Mouse (Mus musculus): Measurements from ENCODE around the gene Rnf115. TPM values are rescaled to one million over a fixed set of nuclear protein-coding genes. Genes with fewer than 3 reads are reported as not detected.

Gene Rnf115
- polyA plus RNA-seq, 1 experiment from 2014 or later: 40.4 TPM

GRCm38 (mm10) chr3:96828308-96828864 is 100.9 kb downstream of the Rnf115 start:
- H3K9me3 ChIP-seq: no peaks in the 10 kb centered on the region
- H3K36me3 ChIP-seq: no peaks in the 10 kb centered on the region
- ATAC-seq (ENCODE audit: insufficient read depth, low FRiP score, low read depth): no peak
- WGBS: 37% methylated on average over 15 of the region's 15 CpGs
- no peak overlapping the region for H3K27ac ChIP-seq
- no peaks in the 10 kb centered on the region for H3K4me1 ChIP-seq
- H3K27me3 ChIP-seq (replicated peaks): no peaks in the 10 kb centered on the region
- H3K9ac ChIP-seq: no peak overlapping the region
- peak overlapping the region; percentile 10; the same call in 1 of the 2 replicates for H3K4me2 ChIP-seq
- no peak overlapping the region for H3K4me3 ChIP-seq (replicated peaks)

- H3K4me1 ChIP-seq: no peaks in the 10 kb centered on the region
- ATAC-seq (ENCODE audit: insufficient read depth, low FRiP score, low read depth): no peak
- no peak within 1 kb of the TSS for H3K9ac ChIP-seq
- H3K4me3 ChIP-seq (replicated peaks): no peak within 1 kb of the TSS
- H3K36me3 ChIP-seq: no peaks in the 10 kb centered on the region
- no peak within 1 kb of the TSS for H3K27ac ChIP-seq
- H3K9me3 ChIP-seq: no peaks in the 10 kb centered on the region
- no peaks in the 10 kb centered on the region for H3K27me3 ChIP-seq (replicated peaks)
- WGBS: 80% methylated on average over 1 of the region's 1 CpGs
- peak within 1 kb of the TSS; percentile 10; the same call in 1 of the 2 replicates for H3K4me2 ChIP-seq
These were observed 101.5 kb downstream of the Rnf115 start, which contains the start of the genes Pdzk1 and Cd160 for GRCm38 (mm10) chr3:96828984-96829383. TSS of gene Pdzk1 (plus strand) at chr3:96829284. TSS of gene Cd160 (minus strand) at chr3:96829351.

- Histone ChIP-seq H3K4me3 (replicated peaks) (no peak overlapping the region), H3K36me3 (no peaks in the 10 kb centered on the region)
These were observed 102.4 kb downstream of the Rnf115 start for GRCm38 (mm10) chr3:96829856-96830255.

GRCm38 (mm10) chr3:96832930-96833329 is 105.5 kb downstream of the Rnf115 start:
- Histone ChIP-seq H3K4me1 (no peaks in the 10 kb centered on the region), H3K36me3 (no peaks in the 10 kb centered on the region), H3K27me3 (replicated peaks) (no peaks in the 10 kb centered on the region), H3K4me3 (replicated peaks) (no peak overlapping the region), H3K9me3 (no peaks in the 10 kb centered on the region), H3K9ac (no peak overlapping the region), H3K4me2 (no peak overlapping the region), H3K27ac (no peak overlapping the region)
- 50% methylated on average over 5 of the region's 5 CpGs for whole genome bisulfite sequencing
- ATAC-seq (ENCODE audit: insufficient read depth, low FRiP score, low read depth): no peak

More at GRCm38 (mm10) chr3:96829856-96830255, 102.4 kb downstream of the Rnf115 start:
- H3K9me3 ChIP-seq: no peaks in the 10 kb centered on the region
- no peaks in the 10 kb centered on the region for H3K4me1 ChIP-seq
- H3K27ac ChIP-seq: no peak overlapping the region
- no peak for ATAC-seq (ENCODE audit: insufficient read depth, low FRiP score, low read depth)
- H3K4me2 ChIP-seq: no peak overlapping the region
- H3K27me3 ChIP-seq (replicated peaks): no peaks in the 10 kb centered on the region
- 73% methylated on average over 10 of the region's 10 CpGs for WGBS
- H3K9ac ChIP-seq: no peak overlapping the region

GRCm38 (mm10) chr3:96834587-96835348 is 107.3 kb downstream of the Rnf115 start:
- no peaks in the 10 kb centered on the region for H3K9me3 ChIP-seq
- H3K36me3 ChIP-seq: no peaks in the 10 kb centered on the region
- H3K4me1 ChIP-seq: no peaks in the 10 kb centered on the region
- no peak overlapping the region for H3K4me2 ChIP-seq
- no peak overlapping the region for H3K9ac ChIP-seq
- no peak for ATAC-seq (ENCODE audit: insufficient read depth, low FRiP score, low read depth)
- no peaks in the 10 kb centered on the region for H3K27me3 ChIP-seq (replicated peaks)
- H3K4me3 ChIP-seq (replicated peaks): no peak overlapping the region
- no peak overlapping the region for H3K27ac ChIP-seq
- 71% methylated on average over 7 of the region's 7 CpGs for WGBS

- H3K27ac ChIP-seq: no peak overlapping the region
- no peaks in the 10 kb centered on the region for H3K4me1 ChIP-seq
- H3K4me2 ChIP-seq: no peak overlapping the region
- WGBS: 62% methylated on average over 2 of the region's 2 CpGs
- H3K4me3 ChIP-seq (replicated peaks): no peak overlapping the region
- H3K27me3 ChIP-seq (replicated peaks): no peaks in the 10 kb centered on the region
- H3K36me3 ChIP-seq: no peaks in the 10 kb centered on the region
- H3K9ac ChIP-seq: no peak overlapping the region
- ATAC-seq (ENCODE audit: insufficient read depth, low FRiP score, low read depth): no peak
- no peaks in the 10 kb centered on the region for H3K9me3 ChIP-seq
These were observed 109.0 kb downstream of the Rnf115 start for GRCm38 (mm10) chr3:96836414-96836813.

GRCm38 (mm10) chr3:96838996-96839645 is 111.7 kb downstream of the Rnf115 start:
- Histone ChIP-seq H3K4me3 (replicated peaks) (no peak overlapping the region), H3K27me3 (replicated peaks) (no peaks in the 10 kb centered on the region), H3K36me3 (no peaks in the 10 kb centered on the region), H3K9ac (no peak overlapping the region), H3K4me1 (no peaks in the 10 kb centered on the region), H3K27ac (no peak overlapping the region), H3K4me2 (no peak overlapping the region), H3K9me3 (no peaks in the 10 kb centered on the region)
- WGBS: 69% methylated on average over 7 of the region's 7 CpGs
- ATAC-seq (ENCODE audit: insufficient read depth, low FRiP score, low read depth): no peak

Other genes starting within 250 kb of the Rnf115 start
- 0.72 and 0.78 TPM in 2 replicates for gene Hfe2, start 202.5 kb upstream of the Rnf115 start, polyA plus RNA-seq (2015; fragmentation: Nextera tagmentation; extraction: Ambion mirVana)
- gene Txnip, start 169.7 kb upstream of the Rnf115 start, polyA plus RNA-seq (2015; fragmentation: Nextera tagmentation; extraction: Ambion mirVana): 140 and 159 TPM in 2 replicates
- 1.6 and 1.8 TPM in 2 replicates for gene Gm16253, start 150.7 kb upstream of the Rnf115 start, polyA plus RNA-seq (2015; fragmentation: Nextera tagmentation; extraction: Ambion mirVana)
- gene Polr3gl, start 133.5 kb upstream of the Rnf115 start, polyA plus RNA-seq (2015; fragmentation: Nextera tagmentation; extraction: Ambion mirVana): 35.3 and 37.3 TPM in 2 replicates
- gene Ankrd34a, start 131.0 kb upstream of the Rnf115 start, polyA plus RNA-seq (2015; fragmentation: Nextera tagmentation; extraction: Ambion mirVana): 2.2 and 2.5 TPM in 2 replicates
- 6.4 and 6.9 TPM in 2 replicates for gene Lix1l, start 126.5 kb upstream of the Rnf115 start, polyA plus RNA-seq (2015; fragmentation: Nextera tagmentation; extraction: Ambion mirVana)
- gene Rbm8a, start 97.7 kb upstream of the Rnf115 start, polyA plus RNA-seq (2015; fragmentation: Nextera tagmentation; extraction: Ambion mirVana): 113 and 128 TPM in 2 replicates
- gene Pex11b, start 92.3 kb upstream of the Rnf115 start, polyA plus RNA-seq (2015; fragmentation: Nextera tagmentation; extraction: Ambion mirVana): 41.9 and 43.4 TPM in 2 replicates
- gene Gm42957, start 92.2 kb upstream of the Rnf115 start, polyA plus RNA-seq (2015; fragmentation: Nextera tagmentation; extraction: Ambion mirVana): 0.06 TPM in 1 of 2 replicates, not detected in the other
- gene Itga10, start 82.1 kb upstream of the Rnf115 start, polyA plus RNA-seq (2015; fragmentation: Nextera tagmentation; extraction: Ambion mirVana): 0.80 and 0.83 TPM in 2 replicates
- 2.8 and 3.8 TPM in 2 replicates for gene Ankrd35, start 57.5 kb upstream of the Rnf115 start, polyA plus RNA-seq (2015; fragmentation: Nextera tagmentation; extraction: Ambion mirVana)
- 49.3 and 51.9 TPM in 2 replicates for gene Pias3, start 31.3 kb upstream of the Rnf115 start, polyA plus RNA-seq (2015; fragmentation: Nextera tagmentation; extraction: Ambion mirVana)
- gene Nudt17, start 19.1 kb upstream of the Rnf115 start, polyA plus RNA-seq (2015; fragmentation: Nextera tagmentation; extraction: Ambion mirVana): 6.2 and 7.3 TPM in 2 replicates
- gene Polr3c, start within 50 bp of the Rnf115 start, polyA plus RNA-seq (2015; fragmentation: Nextera tagmentation; extraction: Ambion mirVana): 31.8 and 35.2 TPM in 2 replicates
- 2.6 and 3.5 TPM in 2 replicates for gene Pdzk1, start 101.6 kb downstream of the Rnf115 start, polyA plus RNA-seq (2015; fragmentation: Nextera tagmentation; extraction: Ambion mirVana)
- gene Cd160, start 101.7 kb downstream of the Rnf115 start, polyA plus RNA-seq (2015; fragmentation: Nextera tagmentation; extraction: Ambion mirVana): 0.19 and 0.46 TPM in 2 replicates
- 13.1 and 14.3 TPM in 2 replicates for gene Gja5, start 177.0 kb downstream of the Rnf115 start, polyA plus RNA-seq (2015; fragmentation: Nextera tagmentation; extraction: Ambion mirVana)
- 49.9 and 52.9 TPM in 2 replicates for gene Gpr89, start 177.7 kb downstream of the Rnf115 start, polyA plus RNA-seq (2015; fragmentation: Nextera tagmentation; extraction: Ambion mirVana)
- gene Gja8, start 198.4 kb downstream of the Rnf115 start, polyA plus RNA-seq (2015; fragmentation: Nextera tagmentation; extraction: Ambion mirVana): not detected in 2 replicates